Mouse (Mus musculus) olfactory bulb, adult 2 months (tissue): ENCODE data around the gene Perm1.

Experiments
- CTCF ChIP-seq: fragments of 200-500 bp; IDR thresholded peaks from 2 replicates; pipeline ENCODE4 v1.5.1; 2012; ENCODE audit warnings: low read depth, mild to moderate bottlenecking, low read length, moderate library complexity; ENCODE audit not compliant: insufficient read depth
- POLR2A ChIP-seq: fragments of 200-500 bp; IDR thresholded peaks from 2 replicates; pipeline ENCODE4 v1.6.1; 2012; ENCODE audit warnings: mild to moderate bottlenecking, low read depth, low read length, moderate library complexity; ENCODE audit not compliant: insufficient read depth

DNA sequence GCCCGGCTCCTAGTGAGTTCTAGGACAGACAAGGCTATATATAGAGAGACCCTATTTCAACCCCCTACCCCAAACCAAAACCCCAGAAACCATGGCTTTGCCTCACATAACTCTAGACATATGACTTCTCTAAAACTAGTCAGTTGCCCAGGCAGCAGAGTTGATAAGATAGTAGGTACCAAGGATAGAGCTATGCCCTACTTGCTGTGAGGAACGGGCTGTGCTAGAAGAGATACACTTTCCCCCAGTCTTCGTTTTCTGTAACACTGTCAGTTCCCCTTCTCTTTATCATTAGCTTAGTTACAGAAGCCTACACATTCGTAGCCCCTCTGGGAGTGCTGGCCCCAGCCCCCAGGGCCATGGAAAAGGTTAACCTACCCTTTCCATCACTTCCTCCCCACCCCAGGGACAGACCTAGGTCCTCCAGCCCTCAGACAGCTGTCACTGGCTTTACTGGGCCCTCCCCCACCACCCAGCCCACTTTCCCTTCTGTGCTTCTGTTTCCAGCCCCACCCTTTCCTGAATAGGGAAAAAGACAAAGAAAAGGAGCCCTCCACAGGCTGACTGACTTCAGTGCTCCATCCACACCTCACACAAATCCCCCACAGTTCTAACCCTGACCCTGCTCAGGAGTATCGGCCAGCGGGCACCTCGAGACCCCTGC, 31.2 kb upstream of the Perm1 start:
- TF ChIP-seq POLR2A (no peak), CTCF (no peak)
